Mouse (Mus musculus): ENCODE data around the gene Dip2b.

Gene Dip2b

GRCm38 (mm10) chr15:100268916-100269315 is 230.5 kb downstream of the Dip2b start:
- DNase-seq: no peak

All from cerebellum, adult 11-12 months (tissue).